Mouse (Mus musculus) testis, adult 2 months (tissue): ENCODE results near the gene Kxd1.

ENCODE experiments used
- CTCF ChIP-seq: fragments of 200-500 bp; IDR thresholded peaks from 2 replicates; pipeline ENCODE4 v1.5.1; 2012; ENCODE audit warnings: low read depth, mild to moderate bottlenecking, inconsistent platforms, low read length, moderate library complexity; ENCODE audit not compliant: control insufficient read depth, insufficient read depth, insufficient replicate concordance
- POLR2A ChIP-seq: fragments of 200-500 bp; IDR thresholded peaks from 2 replicates; pipeline ENCODE4 v1.6.1; 2012; ENCODE audit warnings: low read depth, mild to moderate bottlenecking, inconsistent platforms, low read length, moderate library complexity; ENCODE audit not compliant: control insufficient read depth

- TF ChIP-seq CTCF (no peak), POLR2A (no peak)
These were observed 59.0 kb downstream of the Kxd1 start for GRCm38 (mm10) chr8:70468733-70469132.
